Mouse (Mus musculus) heart, postnatal 0 days (tissue): Measurements from ENCODE around the gene Flywch2. TPM values are rescaled to one million over a fixed set of nuclear protein-coding genes. Genes with fewer than 3 reads are reported as not detected.

Source experiments
- ATAC-seq: fragments of 200-750 bp; cut with Nextera tagmentation; 2 replicates; pipeline ENCODE4 v1.8.0; 2017; ENCODE audit warnings: low read depth, moderate number of reproducible peaks, moderate library complexity; ENCODE audit not compliant: insufficient read depth
- DNase-seq: peaks from one replicate; pipeline ENCODE4 v3.0.0-alpha.2; 2016; ENCODE audit warnings: low spot score
- H3K27ac ChIP-seq: fragments of 300-500 bp; sonication (generic); 2 replicates; pipeline ENCODE4 v1.5.1; 2014; ENCODE audit warnings: low read depth, mild to moderate bottlenecking
- H3K27me3 ChIP-seq: fragments of 300-500 bp; sonication (generic); 2 replicates; pipeline ENCODE4 v1.6.1; 2014; ENCODE audit warnings: low read length, mixed read lengths; ENCODE audit not compliant: control insufficient read depth, insufficient read depth
- H3K36me3 ChIP-seq: fragments of 300-500 bp; sonication (generic); replicated peaks from 2 replicates; pipeline ENCODE4 v1.6.1; 2014; ENCODE audit warnings: low read length, mixed read lengths; ENCODE audit not compliant: control insufficient read depth, insufficient read depth
- H3K4me1 ChIP-seq: fragments of 300-500 bp; sonication (generic); 2 replicates; pipeline ENCODE4 v1.6.1; 2014; ENCODE audit warnings: antibody characterized with exemption; ENCODE audit not compliant: control insufficient read depth, insufficient read depth
- H3K4me2 ChIP-seq: fragments of 300-500 bp; sonication (generic); 2 replicates; pipeline ENCODE4 v1.6.1; 2014; ENCODE audit warnings: low read depth, mild to moderate bottlenecking, low read length, moderate library complexity
- H3K4me3 ChIP-seq: fragments of 300-500 bp; sonication (generic); 2 replicates; pipeline ENCODE4 v1.5.1; 2014; ENCODE audit warnings: low read depth, low read length
- H3K9ac ChIP-seq: fragments of 300-500 bp; sonication (generic); replicated peaks from 2 replicates; pipeline ENCODE4 v1.6.1; 2014; ENCODE audit warnings: low read depth, low read length, mixed read lengths
- H3K9me3 ChIP-seq: fragments of 300-500 bp; sonication (generic); replicated peaks from 2 replicates; pipeline ENCODE4 v1.6.1; 2016; ENCODE audit warnings: low read length; ENCODE audit not compliant: control insufficient read depth
- CTCF ChIP-seq: IDR thresholded peaks from 2 replicates; pipeline ENCODE4 v1.5.1; 2016; ENCODE audit warnings: antibody characterized with exemption, control low read depth, low read depth
- EP300 ChIP-seq: IDR thresholded peaks from 2 replicates; pipeline ENCODE4 v1.6.1; 2016; ENCODE audit warnings: antibody characterized with exemption, low read depth
- WGBS: fragments of 180-500 bp; shearing (Covaris S2); extraction: QIAGEN DNeasy Blood & Tissue Kit; methylation state at CpG from one replicate; pipeline ENCODE4 v1.1.7; 2014; 5-methylcytosine and 5-hydroxymethylcytosine counted together
- polyA plus RNA-seq: library from polyadenylated mRNA; unstranded; fragments of >200 nt; fragmentation: Nextera tagmentation; extraction: Ambion mirVana; gene quantifications from 2 replicates; pipeline ENCODE4 v1.2.1, GENCODE M21; 2015
- total RNA-seq: library from RNA; depleted of rRNA; stranded (reverse); fragments of >200 nt; gene quantifications from 2 replicates; pipeline ENCODE4 v1.2.3, GENCODE M21; 2014; ENCODE audit warnings: low replicate concordance

Flywch2 gene
- total and polyA plus RNA-seq, 2 experiments from 2014 or later, result 4.9 TPM; not detected in 1

DNA sequence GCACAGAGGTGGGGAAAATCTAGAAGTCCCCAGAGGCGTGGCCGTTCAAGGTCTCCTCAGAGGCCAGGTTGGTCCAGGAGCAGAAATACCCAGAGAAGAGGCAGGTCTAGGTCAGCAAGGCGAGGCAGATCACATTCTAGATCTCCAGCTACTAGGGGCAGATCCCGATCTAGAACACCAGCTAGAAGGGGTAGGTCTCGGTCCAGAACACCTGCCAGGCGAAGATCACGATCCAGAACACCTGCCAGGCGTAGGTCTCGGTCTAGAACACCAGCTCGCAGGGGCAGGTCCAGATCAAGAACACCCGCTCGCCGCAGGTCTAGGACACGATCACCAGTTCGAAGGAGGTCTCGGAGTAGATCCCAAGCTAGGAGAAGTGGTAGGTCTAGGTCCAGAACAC is 29.8 kb upstream of the Flywch2 start:
- no peaks in the 10 kb centered on the region for H3K9me3 ChIP-seq
- 98% methylated on average over 16 of the region's 16 CpGs for WGBS
- H3K4me2 ChIP-seq, result no peak overlapping the region
- ATAC-seq (no peak), DNase-seq (no peak)
- no peak overlapping the region for H3K27ac ChIP-seq
- peaks cover 95% of the 10 kb centered on the region for H3K36me3 ChIP-seq
- TF ChIP-seq EP300 (no peak), CTCF (no peak)
- no peaks in the 10 kb centered on the region for H3K4me1 ChIP-seq
- no peak overlapping the region for H3K9ac ChIP-seq
- no peak overlapping the region for H3K4me3 ChIP-seq
- no peaks in the 10 kb centered on the region for H3K27me3 ChIP-seq

- no peak for DNase-seq
- Histone ChIP-seq H3K27me3 (no peaks in the 10 kb centered on the region), H3K4me3 (no peak overlapping the region), H3K4me1 (peaks cover 30% of the 10 kb centered on the region), H3K36me3 (peaks cover 53% of the 10 kb centered on the region), H3K4me2 (no peak overlapping the region), H3K27ac (no peak overlapping the region), H3K9me3 (no peaks in the 10 kb centered on the region), H3K9ac (no peak overlapping the region)
- no peak for ATAC-seq
- WGBS, result 87% methylated on average over 3 of the region's 3 CpGs
- TF ChIP-seq EP300 (no peak), CTCF (no peak)
These were observed 22.0 kb upstream of the Flywch2 start for GRCm38 (mm10) chr17:23807918-23808317.

- peak overlapping the region; percentile 60 for H3K4me2 ChIP-seq
- no peaks in the 10 kb centered on the region for H3K9me3 ChIP-seq
- ATAC-seq, result no peak
- H3K27ac ChIP-seq, result peak overlapping the region; percentile 50
- no peak for DNase-seq
- 47% methylated on average over 25 of the region's 25 CpGs for WGBS
- TF ChIP-seq EP300, result no peak
- peak; percentile 37; the same call in 1 of the 2 replicates for TF ChIP-seq CTCF
- H3K4me1 ChIP-seq, result peaks cover 30% of the 10 kb centered on the region
- H3K27me3 ChIP-seq, result no peaks in the 10 kb centered on the region
- H3K4me3 ChIP-seq, result peak overlapping the region; percentile 30
- H3K9ac ChIP-seq, result no peak overlapping the region
- peaks cover 43% of the 10 kb centered on the region for H3K36me3 ChIP-seq
These were observed 21.0 kb upstream of the Flywch2 start for GRCm38 (mm10) chr17:23806867-23807266.

DNA sequence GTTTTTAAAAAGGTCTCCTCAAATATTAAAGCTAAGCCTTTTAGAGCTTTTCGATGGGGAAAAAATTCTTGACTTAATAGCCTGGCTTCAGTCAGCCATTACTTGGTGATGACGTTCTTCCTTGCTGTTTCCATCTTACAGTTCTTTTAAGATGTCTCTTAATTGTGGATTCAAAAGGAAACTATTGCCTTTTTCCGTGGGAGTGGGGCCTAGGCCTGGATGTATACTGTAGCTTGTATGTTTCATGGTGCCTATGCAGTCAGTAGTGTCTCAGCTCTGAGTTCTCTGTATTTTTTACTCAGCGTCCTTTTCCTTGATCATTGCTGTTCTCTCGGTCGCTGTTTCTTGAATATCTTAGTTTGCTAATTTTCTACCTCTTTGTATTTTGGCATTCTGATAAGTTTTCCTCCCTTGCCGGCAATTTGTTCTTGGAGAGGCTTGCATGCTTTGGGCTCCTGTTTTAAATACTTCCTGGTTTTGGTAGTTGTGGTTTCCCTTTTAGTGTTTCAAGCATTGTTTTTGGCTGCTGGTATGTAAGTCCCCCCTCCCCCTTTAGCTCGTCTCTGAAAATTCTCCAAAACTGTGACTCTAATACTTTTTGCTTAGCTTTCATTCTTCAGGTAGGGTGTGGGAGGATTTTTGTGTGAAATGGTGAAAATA is 18.7 kb upstream of the Flywch2 start:
- H3K4me3 ChIP-seq, result peak overlapping the region; percentile 91
- 1% methylated on average over 8 of the region's 8 CpGs for WGBS
- no peak for ATAC-seq

GRCm38 (mm10) chr17:23803366-23804041 is 17.6 kb upstream of the Flywch2 start:
- Histone ChIP-seq H3K36me3 (peaks cover 10% of the 10 kb centered on the region), H3K27me3 (no peaks in the 10 kb centered on the region), H3K4me3 (peak overlapping the region; percentile 91), H3K4me2 (peak overlapping the region; percentile 80), H3K4me1 (peaks cover 30% of the 10 kb centered on the region), H3K9ac (peak overlapping the region; percentile 86), H3K27ac (peak overlapping the region; percentile 95), H3K9me3 (peaks cover 5% of the 10 kb centered on the region; the same call in 1 of the 2 replicates)
- peak; percentile 47 for ATAC-seq
- peak; percentile 78 for DNase-seq
- 0% methylated on average over 40 of the region's 83 CpGs for WGBS
- no peak for TF ChIP-seq EP300
- TF ChIP-seq CTCF, result no peak

More for the DNA sequence above, 18.7 kb upstream of the Flywch2 start:
- H3K9me3 ChIP-seq, result peaks cover 5% of the 10 kb centered on the region; the same call in 1 of the 2 replicates
- no peaks in the 10 kb centered on the region for H3K27me3 ChIP-seq
- H3K36me3 ChIP-seq, result peaks cover 20% of the 10 kb centered on the region
- H3K4me1 ChIP-seq, result peaks cover 30% of the 10 kb centered on the region
- no peak for DNase-seq
- TF ChIP-seq CTCF, result no peak
- peak overlapping the region; percentile 28; the same call in 1 of the 2 replicates for H3K27ac ChIP-seq
- peak overlapping the region; percentile 86 for H3K9ac ChIP-seq
- peak overlapping the region; percentile 80 for H3K4me2 ChIP-seq
